Mouse (Mus musculus) frontal cortex, postnatal 36 days (tissue): ENCODE data around the gene Arhgap10.
"Not testable (repeated sequence)": the region's sequence is repeated elsewhere in the genome, so short reads cannot be mapped to it uniquely, and the experiment has no call there.

ENCODE experiments used
- DNase-seq, 2 experiments: peaks; one replicate each; pipeline ENCODE4 v3.0.0; 2022; ENCODE audit warnings: low spot score in 2 of 2

The Arhgap10 gene

DNA sequence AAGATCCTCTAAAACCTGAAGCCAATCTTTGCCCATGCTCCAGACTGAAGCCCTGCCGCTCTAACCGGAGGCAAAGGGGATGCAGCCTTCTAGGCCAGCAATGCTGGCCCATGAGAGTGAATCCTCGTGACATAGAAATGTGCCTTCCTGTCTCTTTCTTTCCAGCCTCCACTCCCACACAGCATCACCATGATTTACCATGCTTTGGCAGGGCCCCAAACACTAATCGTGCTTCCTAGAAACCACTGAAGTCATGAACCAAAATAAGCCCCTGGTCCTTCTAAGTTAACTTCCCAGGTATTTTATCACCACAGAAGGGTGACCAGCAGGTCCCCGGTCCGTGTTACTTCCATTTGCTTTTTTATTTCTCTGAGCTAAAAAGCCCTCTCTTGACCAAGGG, 173.8 kb downstream of the Arhgap10 start:
- no peak for DNase-seq

GRCm38 (mm10) chr8:77343335-77343734, 174.4 kb downstream of the Arhgap10 start:
- no peak for DNase-seq

GRCm38 (mm10) chr8:77342144-77342543, 175.6 kb downstream of the Arhgap10 start:
- DNase-seq: no peak

GRCm38 (mm10) chr8:77341329-77341728, 176.4 kb downstream of the Arhgap10 start:
- DNase-seq: no peak

GRCm38 (mm10) chr8:77340046-77340747, 177.6 kb downstream of the Arhgap10 start:
- no peak for DNase-seq

- no peak for DNase-seq
These were observed 180.5 kb downstream of the Arhgap10 start for GRCm38 (mm10) chr8:77337272-77337671.

- DNase-seq: no peak
These were observed 186.6 kb downstream of the Arhgap10 start for GRCm38 (mm10) chr8:77331180-77331579.

GRCm38 (mm10) chr8:77330304-77330703, 187.4 kb downstream of the Arhgap10 start:
- DNase-seq: no peak

DNA sequence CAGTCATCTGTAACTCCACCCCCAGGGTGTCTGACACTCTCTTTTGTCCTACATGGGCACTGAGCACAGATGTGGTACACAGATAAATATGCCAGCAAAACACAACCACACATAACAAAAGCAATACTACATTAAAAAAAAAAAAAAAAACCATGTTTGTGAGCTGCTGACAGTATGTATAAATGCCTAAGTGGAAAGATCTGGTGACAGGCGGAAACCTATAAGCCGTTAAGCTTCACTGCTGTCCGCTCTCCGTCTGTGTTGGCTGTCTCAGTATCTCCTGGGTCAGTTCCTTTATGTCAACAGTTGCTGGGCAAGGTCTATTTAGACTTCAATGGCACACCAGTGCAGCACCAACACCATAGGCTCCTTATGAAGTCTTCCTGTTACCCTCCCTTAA, 188.0 kb downstream of the Arhgap10 start:
- DNase-seq: no peak

DNA sequence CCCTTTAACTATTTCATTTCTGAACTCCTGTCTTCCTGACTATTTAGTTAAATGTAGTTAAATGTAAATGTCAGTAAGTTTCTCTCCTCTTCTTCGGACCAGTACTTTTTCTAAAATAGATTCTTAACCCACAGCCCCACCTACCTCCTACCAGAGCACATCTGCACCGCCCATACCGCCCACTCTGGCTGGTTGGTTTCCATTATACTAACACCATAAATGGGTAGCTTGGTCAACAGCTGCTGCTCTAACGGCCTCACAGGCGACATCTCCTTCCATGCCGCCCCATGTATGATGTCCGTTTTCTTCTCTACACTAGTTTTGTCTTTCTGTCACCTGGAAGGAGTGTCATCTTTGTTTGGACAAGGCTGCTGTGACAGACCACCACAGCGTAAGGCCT, 189.3 kb downstream of the Arhgap10 start:
- no peak for DNase-seq

GRCm38 (mm10) chr8:77327326-77327725, 190.4 kb downstream of the Arhgap10 start:
- DNase-seq: no peak

DNA sequence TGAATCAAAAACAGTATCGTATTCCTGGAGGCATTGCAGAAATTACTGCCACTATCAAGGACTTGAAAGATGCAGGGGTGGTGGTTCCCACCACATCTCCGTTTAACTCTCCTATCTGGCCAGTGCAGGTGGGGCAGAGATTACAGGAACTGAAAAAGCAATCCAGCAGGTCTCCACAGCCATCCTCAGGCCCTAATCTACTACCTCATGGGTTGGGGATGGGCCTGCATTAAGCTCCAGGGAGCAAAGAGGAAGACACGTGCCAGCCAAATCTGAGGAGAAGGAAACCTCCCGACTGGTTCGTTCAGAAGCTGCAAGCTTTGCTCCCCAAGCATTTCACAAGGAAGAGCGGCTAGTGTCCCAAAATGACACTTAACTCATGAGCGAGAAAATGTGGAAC, 195.0 kb downstream of the Arhgap10 start:
- DNase-seq: not testable (repeated sequence)

- DNase-seq: no peak
These were observed 195.9 kb downstream of the Arhgap10 start for GRCm38 (mm10) chr8:77321901-77322300.

- no peak for DNase-seq
These were observed 199.2 kb downstream of the Arhgap10 start for GRCm38 (mm10) chr8:77318590-77318989.

GRCm38 (mm10) chr8:77317771-77318170, 200.0 kb downstream of the Arhgap10 start:
- DNase-seq: no peak

GRCm38 (mm10) chr8:77313003-77313402, 204.8 kb downstream of the Arhgap10 start:
- DNase-seq: no peak

DNA sequence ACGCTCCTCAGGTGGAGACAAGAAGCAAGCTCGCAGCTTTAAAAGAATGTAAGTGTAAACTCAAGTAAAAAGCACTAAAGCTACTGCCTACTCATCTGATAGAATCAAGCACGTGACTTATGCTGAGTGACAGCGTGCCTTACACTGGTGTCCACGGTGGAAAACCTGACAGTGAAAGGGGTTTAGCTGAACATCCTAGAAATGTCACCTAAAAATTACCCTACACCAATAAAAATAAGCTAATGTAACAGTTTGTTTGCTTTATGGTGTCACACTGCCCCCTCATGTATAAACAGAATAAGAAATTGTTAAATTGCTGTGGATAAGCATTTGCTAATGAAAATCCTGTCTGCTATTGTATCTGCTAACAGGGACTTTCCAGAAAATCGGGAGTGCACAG, 206.0 kb downstream of the Arhgap10 start:
- no peak for DNase-seq

DNA sequence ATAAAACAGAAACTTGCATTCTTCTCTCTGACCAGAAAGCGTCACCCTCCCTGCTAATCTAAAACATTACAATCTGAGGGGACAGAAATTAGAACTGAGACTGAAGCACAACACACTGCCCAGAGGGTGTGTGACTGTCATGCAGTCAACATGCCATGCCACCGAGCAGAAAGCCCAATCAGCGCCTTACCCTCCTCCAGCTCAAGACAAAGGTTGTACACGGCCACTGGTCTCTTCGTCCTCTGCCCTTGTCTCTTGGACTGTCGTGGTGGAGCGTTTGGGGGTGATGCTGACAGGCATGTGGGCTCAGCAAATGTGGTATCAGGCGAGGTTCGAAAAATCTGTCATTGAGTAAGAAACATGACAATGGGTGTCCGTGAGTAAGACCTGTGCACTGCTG, 207.2 kb downstream of the Arhgap10 start:
- no peak for DNase-seq

- DNase-seq: no peak
These were observed 207.7 kb downstream of the Arhgap10 start for GRCm38 (mm10) chr8:77310026-77310425.

GRCm38 (mm10) chr8:77294599-77294998, 223.2 kb downstream of the Arhgap10 start:
- DNase-seq: peak in 1 of 2 experiments; percentile 66

- DNase-seq: peak in 1 of 2 experiments; percentile 54
These were observed 225.1 kb downstream of the Arhgap10 start for GRCm38 (mm10) chr8:77292649-77293048.

- no peak for DNase-seq
These were observed 225.6 kb downstream of the Arhgap10 start for GRCm38 (mm10) chr8:77292120-77292519.

GRCm38 (mm10) chr8:77288492-77288891, 229.3 kb downstream of the Arhgap10 start:
- DNase-seq: no peak

- no peak for DNase-seq
These were observed 229.7 kb downstream of the Arhgap10 start for GRCm38 (mm10) chr8:77288065-77288464.
